In genomic region chr10:128909567-128910028, GRCm38 (mm10) we compare ENCODE assay signal across 9 mouse cellular contexts. TPM values are rescaled to one million over a fixed set of nuclear protein-coding genes. Genes with fewer than 3 reads are reported as not detected.
A peak's percentile ranks its signal among the peaks of the same experiment; 100 is the strongest.
DNase-seq lines count a peak whose midpoint lies in the region; ATAC-seq and TF ChIP-seq lines count a peak whose summit lies in the region.
"Had no signal": no experiment of that assay in that cellular context is flagged by ENCODE, and none has a peak within 500 bp of the region (broad histone marks: within the 10 kb centered on the region; RNA-seq: fewer than 3 reads in every experiment).

No protein-coding gene starts in this region.

- WGBS in spleen, adult 2 months, result 3% methylated on average over 37 of the region's 41 CpGs
- WGBS in embryonic facial prominence, embryonic 14.5 days, result 0% methylated on average over 6 of the region's 41 CpGs
- under 1% methylated on average over 35 of the region's 41 CpGs for WGBS in heart, embryonic 10.5 days
- 0% methylated on average over 37 of the region's 41 CpGs for WGBS in kidney, embryonic 14.5 days
- 1% methylated on average over 36 of the region's 41 CpGs for WGBS in liver, adult 2 months
- WGBS in midbrain, embryonic 16.5 days, result 0% methylated on average over 30 of the region's 41 CpGs

- no peaks in the 10 kb centered on the region for H3K9me3 ChIP-seq in embryonic facial prominence, embryonic 14.5 days (ENCODE audit: control insufficient read depth, low read length)
- no peaks in the 10 kb centered on the region for H3K9me3 ChIP-seq in heart, embryonic 10.5 days
- H3K9me3 ChIP-seq in kidney, embryonic 14.5 days (ENCODE audit: control insufficient read depth, low read length), result no peaks in the 10 kb centered on the region
- no peaks in the 10 kb centered on the region for H3K9me3 ChIP-seq in midbrain, embryonic 16.5 days (replicated peaks; ENCODE audit: control insufficient read depth, low read length, poor library complexity, severe bottlenecking)

- H3K36me3 ChIP-seq in spleen, adult 2 months (ENCODE audit: control insufficient read depth, insufficient read depth, low read length), result no peaks in the 10 kb centered on the region
- H3K36me3 ChIP-seq in embryonic facial prominence, embryonic 14.5 days (ENCODE audit: control insufficient read depth, insufficient read depth, low read length), result peaks cover 30% of the 10 kb centered on the region
- H3K36me3 ChIP-seq in heart, embryonic 10.5 days, result peaks cover 36% of the 10 kb centered on the region
- H3K36me3 ChIP-seq in kidney, embryonic 14.5 days (ENCODE audit: control insufficient read depth, insufficient read depth, low read length), result peaks cover 25% of the 10 kb centered on the region; the same call in 1 of the 2 replicates
- H3K36me3 ChIP-seq in liver, adult 2 months (ENCODE audit: control insufficient read depth, insufficient read depth, low read length), result no peaks in the 10 kb centered on the region
- no peaks in the 10 kb centered on the region for H3K36me3 ChIP-seq in midbrain, embryonic 16.5 days (ENCODE audit: control insufficient read depth, insufficient read depth, low read length)
- no peaks in the 10 kb centered on the region for H3K36me3 ChIP-seq in testis, adult 2 months (ENCODE audit: control insufficient read depth, insufficient read depth, low read length)

- H3K79me2 ChIP-seq in liver, adult 2 months (ENCODE audit: control insufficient read depth, insufficient read depth, low read length), result no peaks in the 10 kb centered on the region

- ATAC-seq in embryonic facial prominence, embryonic 14.5 days (ENCODE audit: low read depth), result peak; percentile 80
- peak; percentile 86 for ATAC-seq in kidney, embryonic 14.5 days (ENCODE audit: low FRiP score, low TSS enrichment)
- ATAC-seq in midbrain, embryonic 16.5 days, result peak; percentile 59

- H3K4me3 ChIP-seq in spleen, adult 2 months (ENCODE audit: extremely low read depth, insufficient read depth, insufficient read length), result peak overlapping the region; percentile 52; the same call in 1 of the 2 replicates
- peak overlapping the region; percentile 94 for H3K4me3 ChIP-seq in embryonic facial prominence, embryonic 14.5 days (ENCODE audit: low read depth, low read length)
- H3K4me3 ChIP-seq in heart, embryonic 10.5 days, result peak overlapping the region; percentile 90
- H3K4me3 ChIP-seq in kidney, embryonic 14.5 days (ENCODE audit: low read length), result peak overlapping the region; percentile 72
- peak overlapping the region; percentile 67 for H3K4me3 ChIP-seq in liver, adult 2 months (ENCODE audit: insufficient read depth, low read depth, low read length)
- H3K4me3 ChIP-seq in midbrain, embryonic 16.5 days (ENCODE audit: low read depth, low read length), result peak overlapping the region; percentile 67
- peak overlapping the region; percentile 80 for H3K4me3 ChIP-seq in testis, adult 2 months (ENCODE audit: control insufficient read depth, low read depth, low read length)

- TF ChIP-seq POLR2A in spleen, adult 2 months (IDR thresholded peaks at IDR 0.05; ENCODE audit: low read depth, low read length), result no peak
- TF ChIP-seq POLR2A in liver, adult 2 months (IDR thresholded peaks at IDR 0.05; ENCODE audit: extremely low read depth, insufficient read depth, low read length), result no peak
- TF ChIP-seq POLR2A in testis, adult 2 months (IDR thresholded peaks at IDR 0.05; ENCODE audit: control insufficient read depth, low read depth, low read length), result no peak

- peaks cover 9% of the 10 kb centered on the region; the same call in 1 of the 2 replicates for H3K4me1 ChIP-seq in spleen, adult 2 months (ENCODE audit: control insufficient read depth, insufficient read depth, insufficient read length)
- peaks cover 10% of the 10 kb centered on the region for H3K4me1 ChIP-seq in embryonic facial prominence, embryonic 14.5 days (ENCODE audit: control insufficient read depth, insufficient read depth, low read length)
- H3K4me1 ChIP-seq in heart, embryonic 10.5 days, result peaks cover 30% of the 10 kb centered on the region
- H3K4me1 ChIP-seq in kidney, embryonic 14.5 days (ENCODE audit: control insufficient read depth, insufficient read depth, low read length), result peaks cover 15% of the 10 kb centered on the region
- no peaks in the 10 kb centered on the region; the same call in none of the 2 replicates for H3K4me1 ChIP-seq in liver, adult 2 months (ENCODE audit: control insufficient read depth, insufficient read depth, low read length)
- H3K4me1 ChIP-seq in midbrain, embryonic 16.5 days (ENCODE audit: control insufficient read depth, insufficient read depth, low read length), result peaks cover 7% of the 10 kb centered on the region; the same call in 1 of the 2 replicates
- H3K4me1 ChIP-seq in testis, adult 2 months (ENCODE audit: control insufficient read depth, insufficient read depth, low read length), result peaks cover 11% of the 10 kb centered on the region

- H3K4me2 ChIP-seq in embryonic facial prominence, embryonic 14.5 days (ENCODE audit: low read depth, low read length), result peak overlapping the region; percentile 75
- peak overlapping the region; percentile 72 for H3K4me2 ChIP-seq in kidney, embryonic 14.5 days (replicated peaks; ENCODE audit: low read depth, low read length)
- peak overlapping the region; percentile 80 for H3K4me2 ChIP-seq in midbrain, embryonic 16.5 days (ENCODE audit: low read length)

- H3K27me3 ChIP-seq in spleen, adult 2 months (ENCODE audit: control insufficient read depth, insufficient read depth, low read length), result peaks cover 14% of the 10 kb centered on the region
- no peaks in the 10 kb centered on the region for H3K27me3 ChIP-seq in embryonic facial prominence, embryonic 14.5 days (replicated peaks; ENCODE audit: control insufficient read depth, insufficient read depth, low read length)
- 0 out of 2 replicates have a peak, but pooled peaks cover 5% of the 10 kb centered on the region for H3K27me3 ChIP-seq in heart, embryonic 10.5 days (ENCODE audit: insufficient read depth, poor library complexity, severe bottlenecking)
- H3K27me3 ChIP-seq in kidney, embryonic 14.5 days (ENCODE audit: control insufficient read depth, insufficient read depth, low read length), result no peaks in the 10 kb centered on the region
- H3K27me3 ChIP-seq in liver, adult 2 months (ENCODE audit: control insufficient read depth, insufficient read depth, low read length), result 0 out of 2 replicates have a peak, but pooled peaks cover 2% of the 10 kb centered on the region
- no peaks in the 10 kb centered on the region; the same call in 1 of the 2 replicates for H3K27me3 ChIP-seq in midbrain, embryonic 16.5 days (ENCODE audit: control insufficient read depth, insufficient read depth, low read depth, low read length)
- H3K27me3 ChIP-seq in testis, adult 2 months (ENCODE audit: control insufficient read depth, insufficient read depth, low read length), result no peaks in the 10 kb centered on the region

- TF ChIP-seq CTCF in spleen, adult 2 months (IDR thresholded peaks at IDR 0.05; ENCODE audit: extremely low read depth, insufficient read depth, insufficient read length, insufficient replicate concordance), result no peak
- TF ChIP-seq CTCF in liver, adult 2 months (IDR thresholded peaks at IDR 0.05; ENCODE audit: low read depth, low read length), result no peak
- no peak for TF ChIP-seq CTCF in testis, adult 2 months (IDR thresholded peaks at IDR 0.05; ENCODE audit: control insufficient read depth, insufficient read depth, insufficient replicate concordance, low read depth, low read length)

- H3K27ac ChIP-seq in spleen, adult 2 months (ENCODE audit: insufficient read depth, low read length), result peak overlapping the region; percentile 51; the same call in 1 of the 2 replicates
- H3K27ac ChIP-seq in embryonic facial prominence, embryonic 14.5 days (replicated peaks; ENCODE audit: low read depth, low read length), result peak overlapping the region; percentile 96
- peak overlapping the region; percentile 96 for H3K27ac ChIP-seq in heart, embryonic 10.5 days
- peak overlapping the region; percentile 89 for H3K27ac ChIP-seq in kidney, embryonic 14.5 days (ENCODE audit: low read depth, low read length)
- no peak overlapping the region for H3K27ac ChIP-seq in liver, adult 2 months (replicated peaks; ENCODE audit: insufficient read depth, low read depth, low read length)
- peak overlapping the region; percentile 74 for H3K27ac ChIP-seq in midbrain, embryonic 16.5 days (ENCODE audit: low read length)
- H3K27ac ChIP-seq in testis, adult 2 months (ENCODE audit: control insufficient read depth, insufficient read depth, low read depth, low read length), result peak overlapping the region; percentile 59

- peak overlapping the region; percentile 99 for H3K9ac ChIP-seq in embryonic facial prominence, embryonic 14.5 days (ENCODE audit: low read depth, low read length)
- H3K9ac ChIP-seq in kidney, embryonic 14.5 days (ENCODE audit: low read depth, low read length), result peak overlapping the region; percentile 96
- peak overlapping the region; percentile 79 for H3K9ac ChIP-seq in liver, adult 2 months (ENCODE audit: low read depth, low read length)
- peak overlapping the region; percentile 86 for H3K9ac ChIP-seq in midbrain, embryonic 16.5 days (ENCODE audit: low read depth, low read length)

- DNase-seq in spleen, adult 2 months (ENCODE audit: low read depth in 1 of 2, low spot score in 2 of 2), result no peak
- DNase-seq in spleen, postnatal 14 days (ENCODE audit: low spot score in 2 of 2), result no peak
- DNase-seq in embryonic facial prominence, embryonic 14.5 days (ENCODE audit: low spot score), result peak; percentile 94
- DNase-seq in heart, embryonic 10.5 days (ENCODE audit: low spot score), result peak; percentile 94
- no peak for DNase-seq in liver, adult 2 months (ENCODE audit: extremely low read depth, low read depth, low spot score)

RNA-seq across cellular contexts. Expression of gene Cd63, which starts 8.8 kb away (rescaled TPM):
- polyA plus RNA-seq in spleen, adult 2 months (2012; rRNA removed), result 25.8 and 35.7 TPM in 2 replicates
- 916 and 959 TPM in 2 replicates for polyA plus RNA-seq in embryonic facial prominence, embryonic 14.5 days (2014; fragmentation: Nextera tagmentation; extraction: Ambion mirVana)
- polyA plus RNA-seq in heart, embryonic 10.5 days (2016; fragmentation: Nextera tagmentation; extraction: Ambion mirVana), result 313 and 322 TPM in 2 replicates
- polyA plus RNA-seq in kidney, embryonic 14.5 days (2014; fragmentation: Nextera tagmentation; extraction: Ambion mirVana), result 479 and 521 TPM in 2 replicates
- total RNA-seq in liver, adult 2 months (2014; rRNA removed), result 4.1 and 5.2 TPM in 2 replicates
- polyA plus RNA-seq in liver, adult 2 months (2012; rRNA removed), result 2.9 and 4.4 TPM in 2 replicates
- 152 and 195 TPM in 2 replicates for polyA plus RNA-seq in midbrain, embryonic 16.5 days (2015; fragmentation: Nextera tagmentation; extraction: Ambion mirVana)
- 28.8 and 30.9 TPM in 2 replicates for polyA plus RNA-seq in testis, adult 2 months (2012; rRNA removed)
- total RNA-seq: CH12.LX had no signal

RNA-seq across cellular contexts. Expression of gene Rdh5, which starts 13.1 kb away (rescaled TPM):
- polyA plus RNA-seq in spleen, adult 2 months (2012; rRNA removed), result 15.1 and 15.8 TPM in 2 replicates
- polyA plus RNA-seq in embryonic facial prominence, embryonic 14.5 days (2014; fragmentation: Nextera tagmentation; extraction: Ambion mirVana), result 15.5 and 16.0 TPM in 2 replicates
- polyA plus RNA-seq in heart, embryonic 10.5 days (2016; fragmentation: Nextera tagmentation; extraction: Ambion mirVana), result 8.8 and 9.9 TPM in 2 replicates
- polyA plus RNA-seq in kidney, embryonic 14.5 days (2014; fragmentation: Nextera tagmentation; extraction: Ambion mirVana), result 14.5 and 15.7 TPM in 2 replicates
- total RNA-seq in liver, adult 2 months (2014; rRNA removed), result 30.4 and 33.8 TPM in 2 replicates
- 86.2 and 91.8 TPM in 2 replicates for polyA plus RNA-seq in liver, adult 2 months (2012; rRNA removed)
- polyA plus RNA-seq in midbrain, embryonic 16.5 days (2015; fragmentation: Nextera tagmentation; extraction: Ambion mirVana), result 13.6 TPM in 2 replicates
- 7.5 and 8.9 TPM in 2 replicates for polyA plus RNA-seq in testis, adult 2 months (2012; rRNA removed)

RNA-seq across cellular contexts. Expression of gene Bloc1s1, which starts 14.2 kb away (rescaled TPM):
- polyA plus RNA-seq in spleen, adult 2 months (2012; rRNA removed), result 113 and 138 TPM in 2 replicates
- 242 and 248 TPM in 2 replicates for polyA plus RNA-seq in embryonic facial prominence, embryonic 14.5 days (2014; fragmentation: Nextera tagmentation; extraction: Ambion mirVana)
- polyA plus RNA-seq in heart, embryonic 10.5 days (2016; fragmentation: Nextera tagmentation; extraction: Ambion mirVana), result 182 and 194 TPM in 2 replicates
- polyA plus RNA-seq in kidney, embryonic 14.5 days (2014; fragmentation: Nextera tagmentation; extraction: Ambion mirVana), result 219 and 258 TPM in 2 replicates
- 91.1 and 106 TPM in 2 replicates for total RNA-seq in liver, adult 2 months (2014; rRNA removed)
- 192 and 226 TPM in 2 replicates for polyA plus RNA-seq in liver, adult 2 months (2012; rRNA removed)
- polyA plus RNA-seq in midbrain, embryonic 16.5 days (2015; fragmentation: Nextera tagmentation; extraction: Ambion mirVana), result 227 and 228 TPM in 2 replicates
- 97.9 and 108 TPM in 2 replicates for polyA plus RNA-seq in testis, adult 2 months (2012; rRNA removed)

RNA-seq across cellular contexts. Expression of gene Gdf11, which starts 18.1 kb away (rescaled TPM):
- polyA plus RNA-seq in spleen, adult 2 months (2012; rRNA removed), result 5.8 and 6.0 TPM in 2 replicates
- 4.7 and 5.0 TPM in 2 replicates for polyA plus RNA-seq in embryonic facial prominence, embryonic 14.5 days (2014; fragmentation: Nextera tagmentation; extraction: Ambion mirVana)
- polyA plus RNA-seq in heart, embryonic 10.5 days (2016; fragmentation: Nextera tagmentation; extraction: Ambion mirVana), result 4.6 and 5.7 TPM in 2 replicates
- 7.2 and 8.7 TPM in 2 replicates for polyA plus RNA-seq in kidney, embryonic 14.5 days (2014; fragmentation: Nextera tagmentation; extraction: Ambion mirVana)
- 0.09 and 0.13 TPM in 2 replicates for total RNA-seq in liver, adult 2 months (2014; rRNA removed)
- 0.04 and 0.05 TPM in 2 replicates for polyA plus RNA-seq in liver, adult 2 months (2012; rRNA removed)
- polyA plus RNA-seq in midbrain, embryonic 16.5 days (2015; fragmentation: Nextera tagmentation; extraction: Ambion mirVana), result 7.6 and 7.9 TPM in 2 replicates
- polyA plus RNA-seq in testis, adult 2 months (2012; rRNA removed), result 0.82 and 0.93 TPM in 2 replicates

RNA-seq across cellular contexts. Expression of gene Itga7, which starts 24.0 kb away (rescaled TPM):
- 5.8 and 6.5 TPM in 2 replicates for polyA plus RNA-seq in spleen, adult 2 months (2012; rRNA removed)
- polyA plus RNA-seq in embryonic facial prominence, embryonic 14.5 days (2014; fragmentation: Nextera tagmentation; extraction: Ambion mirVana), result 23.5 and 30.2 TPM in 2 replicates
- 1.1 and 1.3 TPM in 2 replicates for polyA plus RNA-seq in heart, embryonic 10.5 days (2016; fragmentation: Nextera tagmentation; extraction: Ambion mirVana)
- 0.77 and 1.3 TPM in 2 replicates for polyA plus RNA-seq in kidney, embryonic 14.5 days (2014; fragmentation: Nextera tagmentation; extraction: Ambion mirVana)
- 4.6 and 4.9 TPM in 2 replicates for total RNA-seq in liver, adult 2 months (2014; rRNA removed)
- polyA plus RNA-seq in liver, adult 2 months (2012; rRNA removed), result 9.5 and 11.0 TPM in 2 replicates
- polyA plus RNA-seq in midbrain, embryonic 16.5 days (2015; fragmentation: Nextera tagmentation; extraction: Ambion mirVana), result 6.1 and 9.2 TPM in 2 replicates
- polyA plus RNA-seq in testis, adult 2 months (2012; rRNA removed), result 19.0 and 19.1 TPM in 2 replicates

Comparison
In these comparisons a context has a peak if more than half of its experiments do, and no peak if none do; other contexts are left out.
1. DNase-seq: peak in embryonic facial prominence, embryonic 14.5 days (single experiment) and heart, embryonic 10.5 days (single experiment); none in spleen, adult 2 months (0 of 2), spleen, postnatal 14 days (0 of 2) and liver, adult 2 months (single experiment).
2. Peak in every context shown above with its lines, with median percentiles within 50 percentile points of each other: H3K4me3 ChIP-seq, ATAC-seq, H3K4me2 ChIP-seq and H3K9ac ChIP-seq.